Mouse (Mus musculus): Measurements from ENCODE around the gene Nub1. TPM values are rescaled to one million over a fixed set of nuclear protein-coding genes. Genes with fewer than 3 reads are reported as not detected.

The Nub1 gene
- total and polyA plus RNA-seq, 3 experiments, result 28.8 to 58.6 (median 44.7) TPM

DNA sequence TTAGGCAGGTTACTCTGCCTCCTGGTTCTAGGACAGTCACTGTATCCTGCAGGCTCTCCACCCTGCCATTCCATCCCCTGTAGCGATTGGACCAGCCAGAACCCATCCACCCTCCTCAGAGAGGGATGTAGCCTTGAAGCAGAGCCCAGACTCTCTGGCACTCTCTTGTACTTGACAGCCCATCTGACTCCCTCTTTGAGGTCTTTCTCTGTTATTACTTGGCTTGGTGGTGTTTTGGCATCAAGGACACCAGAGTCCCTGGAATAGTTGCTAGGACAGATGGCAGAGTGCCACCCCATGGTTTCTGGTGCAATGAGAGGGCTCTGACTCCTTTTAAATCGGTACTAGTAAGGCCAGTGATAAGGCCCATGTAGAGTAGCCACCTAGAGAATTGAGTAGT is 27.9 kb downstream of the Nub1 start:
- Histone ChIP-seq H3K9me3 (replicated peaks) (no peaks in the 10 kb centered on the region), H3K36me3 (replicated peaks) (peaks cover 30% of the 10 kb centered on the region), H3K4me1 (ENCODE audit: insufficient read depth, low read depth, low read length) (peaks cover 3% of the 10 kb centered on the region; the same call in 1 of the 2 replicates), H3K4me3 (ENCODE audit: low read depth, low read length) (no peak overlapping the region), H3K27me3 (ENCODE audit: insufficient read depth, low read length) (peaks cover 31% of the 10 kb centered on the region)
- DNase-seq (ENCODE audit: low spot score), result no peak
- no peak for TF ChIP-seq GATA1 (IDR thresholded peaks at IDR 0.05; ENCODE audit: borderline replicate concordance, low read length)
- no peak for TF ChIP-seq TAL1 (conservative IDR thresholded peaks at IDR 0.05; ENCODE audit: low read depth, low read length)
- TF ChIP-seq GATA2 (IDR thresholded peaks at IDR 0.05; ENCODE audit: borderline replicate concordance, low read depth, low read length), result no peak
- TF ChIP-seq CTCF (IDR thresholded peaks at IDR 0.05; ENCODE audit: low read depth, low read length), result no peak
- TF ChIP-seq POLR2AphosphoS5 (IDR thresholded peaks at IDR 0.05; ENCODE audit: insufficient replicate concordance, low read depth, low read length), result no peak
- no peak for ATAC-seq (ENCODE audit: extremely low read depth, insufficient number of reproducible peaks, low FRiP score, poor library complexity, severe bottlenecking)

DNA sequence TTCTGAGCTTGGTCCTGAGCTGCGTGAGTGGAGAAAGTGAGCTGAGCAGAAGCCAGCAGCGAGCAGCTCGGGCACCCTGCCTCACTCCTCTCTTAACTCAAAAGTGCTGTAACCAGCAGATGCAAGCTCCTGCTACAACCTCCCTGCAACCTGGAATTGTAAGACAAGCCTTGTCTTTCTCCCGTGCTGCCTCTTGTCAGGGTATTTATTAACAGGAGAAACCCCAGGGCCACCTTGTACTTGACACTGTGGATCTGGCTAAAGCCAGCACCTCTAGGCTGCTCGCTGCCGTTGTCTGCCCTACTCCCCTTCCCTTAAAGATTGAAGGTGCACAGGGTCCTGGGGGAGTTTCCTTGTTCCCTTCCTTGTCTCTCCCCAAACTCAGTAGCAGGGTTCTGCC is 28.7 kb downstream of the Nub1 start:
- TF ChIP-seq CTCF (IDR thresholded peaks at IDR 0.05; ENCODE audit: low read depth, low read length) (no peak), POLR2AphosphoS5 (IDR thresholded peaks at IDR 0.05; ENCODE audit: insufficient replicate concordance, low read depth, low read length) (no peak), TAL1 (conservative IDR thresholded peaks at IDR 0.05; ENCODE audit: low read depth, low read length) (no peak), GATA1 (IDR thresholded peaks at IDR 0.05; ENCODE audit: borderline replicate concordance, low read length) (no peak), GATA2 (IDR thresholded peaks at IDR 0.05; ENCODE audit: borderline replicate concordance, low read depth, low read length) (no peak)
- Histone ChIP-seq H3K9me3 (replicated peaks) (no peaks in the 10 kb centered on the region), H3K36me3 (replicated peaks) (peaks cover 22% of the 10 kb centered on the region), H3K27me3 (ENCODE audit: insufficient read depth, low read length) (peaks cover 36% of the 10 kb centered on the region), H3K4me3 (ENCODE audit: low read depth, low read length) (no peak overlapping the region), H3K4me1 (ENCODE audit: insufficient read depth, low read depth, low read length) (peaks cover 3% of the 10 kb centered on the region; the same call in 1 of the 2 replicates)
- ATAC-seq (ENCODE audit: extremely low read depth, insufficient number of reproducible peaks, low FRiP score, poor library complexity, severe bottlenecking) (no peak), DNase-seq (ENCODE audit: low spot score) (no peak)

DNA sequence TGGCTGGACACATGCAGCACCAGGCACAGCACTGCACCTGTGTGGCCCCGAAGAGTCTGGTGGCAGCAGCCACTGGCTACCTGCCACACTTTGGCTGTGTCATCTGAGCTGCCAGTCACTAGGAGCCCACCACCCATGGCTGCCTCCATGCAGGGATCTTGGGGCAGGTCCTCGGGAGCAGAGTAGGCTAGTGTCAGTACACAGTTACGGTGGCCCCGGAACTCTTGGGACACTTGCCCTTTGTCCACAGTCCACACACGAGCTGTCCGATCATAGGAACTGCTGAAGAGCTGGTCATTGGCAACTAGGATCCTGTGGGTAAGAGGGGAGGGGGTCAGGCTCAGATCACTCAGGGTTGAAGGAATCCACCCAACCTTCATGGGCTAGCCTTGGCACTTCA is 32.7 kb downstream of the Nub1 start:
- ATAC-seq (ENCODE audit: extremely low read depth, insufficient number of reproducible peaks, low FRiP score, poor library complexity, severe bottlenecking), result no peak
- H3K4me3 ChIP-seq (ENCODE audit: low read depth, low read length), result no peak overlapping the region
- no peaks in the 10 kb centered on the region; the same call in 1 of the 2 replicates for H3K4me1 ChIP-seq (ENCODE audit: insufficient read depth, low read depth, low read length)
- TF ChIP-seq CTCF (IDR thresholded peaks at IDR 0.05; ENCODE audit: low read depth, low read length), result no peak
- TF ChIP-seq TAL1 (conservative IDR thresholded peaks at IDR 0.05; ENCODE audit: low read depth, low read length), result no peak
- no peak for TF ChIP-seq GATA2 (IDR thresholded peaks at IDR 0.05; ENCODE audit: borderline replicate concordance, low read depth, low read length)
- no peak for TF ChIP-seq POLR2AphosphoS5 (IDR thresholded peaks at IDR 0.05; ENCODE audit: insufficient replicate concordance, low read depth, low read length)
- TF ChIP-seq GATA1 (IDR thresholded peaks at IDR 0.05; ENCODE audit: borderline replicate concordance, low read length), result no peak
- peaks cover 47% of the 10 kb centered on the region for H3K27me3 ChIP-seq (ENCODE audit: insufficient read depth, low read length)
- no peak for DNase-seq (ENCODE audit: low spot score)
- H3K36me3 ChIP-seq (replicated peaks), result no peaks in the 10 kb centered on the region
- H3K9me3 ChIP-seq (replicated peaks), result no peaks in the 10 kb centered on the region

DNA sequence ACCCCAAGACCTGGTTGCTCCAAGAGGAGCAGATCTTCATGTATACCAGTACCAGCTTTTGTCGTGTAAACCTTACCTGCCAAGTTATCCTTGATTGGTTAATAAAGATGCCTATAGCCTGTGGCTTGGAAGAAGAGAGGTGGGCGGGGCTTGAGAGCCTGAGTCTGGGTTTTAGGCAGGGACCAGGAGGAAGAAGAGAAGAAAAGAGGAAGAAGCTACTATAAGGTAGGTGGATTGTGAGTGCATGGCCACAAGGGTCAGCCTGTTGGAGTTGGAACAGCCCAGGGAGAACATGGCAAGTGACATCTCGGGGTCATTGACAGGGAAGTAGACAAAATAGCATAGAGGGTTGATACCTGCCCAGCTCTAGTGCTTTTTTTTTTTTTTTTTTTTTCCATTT is 34.5 kb downstream of the Nub1 start:
- H3K9me3 ChIP-seq (replicated peaks), result no peaks in the 10 kb centered on the region
- TF ChIP-seq CTCF (IDR thresholded peaks at IDR 0.05; ENCODE audit: low read depth, low read length) (no peak), GATA2 (IDR thresholded peaks at IDR 0.05; ENCODE audit: borderline replicate concordance, low read depth, low read length) (no peak), POLR2AphosphoS5 (IDR thresholded peaks at IDR 0.05; ENCODE audit: insufficient replicate concordance, low read depth, low read length) (no peak), TAL1 (conservative IDR thresholded peaks at IDR 0.05; ENCODE audit: low read depth, low read length) (no peak), GATA1 (IDR thresholded peaks at IDR 0.05; ENCODE audit: borderline replicate concordance, low read length) (no peak)
- no peak overlapping the region for H3K4me3 ChIP-seq (ENCODE audit: low read depth, low read length)
- H3K4me1 ChIP-seq (ENCODE audit: insufficient read depth, low read depth, low read length), result no peaks in the 10 kb centered on the region; the same call in 1 of the 2 replicates
- DNase-seq (ENCODE audit: low spot score) (no peak), ATAC-seq (ENCODE audit: extremely low read depth, insufficient number of reproducible peaks, low FRiP score, poor library complexity, severe bottlenecking) (no peak)
- H3K36me3 ChIP-seq (replicated peaks), result no peaks in the 10 kb centered on the region
- H3K27me3 ChIP-seq (ENCODE audit: insufficient read depth, low read length), result peaks cover 44% of the 10 kb centered on the region

DNA sequence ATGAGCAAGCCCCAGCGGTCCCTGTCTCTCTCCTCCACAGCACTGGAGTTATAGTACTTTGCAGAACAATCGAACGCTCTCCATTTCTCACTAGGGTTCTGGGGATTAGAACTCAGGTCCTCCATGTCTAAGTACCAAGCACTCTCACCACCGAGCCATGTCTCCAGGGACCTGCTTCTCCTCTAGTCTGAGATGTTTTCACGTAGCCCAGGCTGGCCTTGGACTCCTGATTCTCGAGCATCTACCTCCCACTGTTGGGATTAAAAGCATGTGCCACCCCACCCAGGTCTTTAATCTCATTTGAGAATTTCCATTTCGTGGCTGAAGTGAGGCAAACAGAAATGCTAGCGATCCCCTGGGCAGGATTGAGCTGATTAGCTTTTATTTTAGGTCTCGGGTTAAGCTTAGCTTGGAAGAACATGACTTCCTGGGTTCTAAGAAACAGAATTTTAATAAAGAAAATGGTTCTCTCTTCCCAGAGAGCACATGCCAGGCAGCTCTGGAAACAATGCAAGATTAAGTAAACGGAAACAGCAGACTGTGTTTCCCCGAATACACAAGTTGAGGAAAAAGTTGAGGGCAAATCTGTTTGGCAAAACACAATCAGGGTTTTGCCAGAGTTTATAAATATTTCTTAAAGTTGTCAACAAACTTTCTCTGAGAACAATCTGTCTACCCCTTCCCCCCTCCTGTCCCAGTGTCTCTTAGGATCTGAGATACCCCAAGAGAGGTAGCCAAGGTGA is 38.4 kb downstream of the Nub1 start:
- Histone ChIP-seq H3K4me1 (ENCODE audit: insufficient read depth, low read depth, low read length) (0 out of 2 replicates have a peak, but pooled peaks cover 4% of the 10 kb centered on the region), H3K36me3 (replicated peaks) (no peaks in the 10 kb centered on the region), H3K9me3 (replicated peaks) (no peaks in the 10 kb centered on the region), H3K4me3 (ENCODE audit: low read depth, low read length) (no peak overlapping the region), H3K27me3 (ENCODE audit: insufficient read depth, low read length) (peaks cover 43% of the 10 kb centered on the region)
- ATAC-seq (ENCODE audit: extremely low read depth, insufficient number of reproducible peaks, low FRiP score, poor library complexity, severe bottlenecking) (no peak), DNase-seq (ENCODE audit: low spot score) (no peak)
- TF ChIP-seq POLR2AphosphoS5 (IDR thresholded peaks at IDR 0.05; ENCODE audit: insufficient replicate concordance, low read depth, low read length), result no peak
- TF ChIP-seq GATA2 (IDR thresholded peaks at IDR 0.05; ENCODE audit: borderline replicate concordance, low read depth, low read length), result no peak
- TF ChIP-seq CTCF (IDR thresholded peaks at IDR 0.05; ENCODE audit: low read depth, low read length), result no peak
- no peak for TF ChIP-seq GATA1 (IDR thresholded peaks at IDR 0.05; ENCODE audit: borderline replicate concordance, low read length)
- TF ChIP-seq TAL1 (conservative IDR thresholded peaks at IDR 0.05; ENCODE audit: low read depth, low read length), result no peak

DNA sequence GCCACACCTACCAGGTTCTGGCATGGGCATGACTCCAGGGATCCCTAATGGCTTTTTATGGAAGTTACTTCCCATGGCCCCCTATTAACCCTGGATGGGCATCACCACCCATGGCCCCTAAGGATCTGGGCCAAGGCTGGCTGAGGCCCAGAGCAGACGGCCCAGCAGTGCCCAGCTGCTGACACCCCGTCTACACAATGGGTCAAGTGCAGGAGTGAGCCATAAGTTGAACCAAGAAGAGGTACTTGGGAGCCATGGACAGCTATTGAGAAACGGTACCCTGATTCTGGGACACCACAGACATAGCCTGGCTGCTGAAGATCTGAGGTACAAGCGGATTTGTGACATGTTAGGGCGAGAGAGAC is 38.9 kb downstream of the Nub1 start:
- ATAC-seq (ENCODE audit: extremely low read depth, insufficient number of reproducible peaks, low FRiP score, poor library complexity, severe bottlenecking) (no peak), DNase-seq (ENCODE audit: low spot score) (no peak)
- H3K9me3 ChIP-seq (replicated peaks), result no peaks in the 10 kb centered on the region
- 0 out of 2 replicates have a peak, but pooled peaks cover 4% of the 10 kb centered on the region for H3K4me1 ChIP-seq (ENCODE audit: insufficient read depth, low read depth, low read length)
- no peaks in the 10 kb centered on the region for H3K36me3 ChIP-seq (replicated peaks)
- H3K27me3 ChIP-seq (ENCODE audit: insufficient read depth, low read length), result peaks cover 40% of the 10 kb centered on the region
- no peak overlapping the region for H3K4me3 ChIP-seq (ENCODE audit: low read depth, low read length)
- TF ChIP-seq TAL1 (conservative IDR thresholded peaks at IDR 0.05; ENCODE audit: low read depth, low read length) (no peak), POLR2AphosphoS5 (IDR thresholded peaks at IDR 0.05; ENCODE audit: insufficient replicate concordance, low read depth, low read length) (no peak), GATA2 (IDR thresholded peaks at IDR 0.05; ENCODE audit: borderline replicate concordance, low read depth, low read length) (no peak), CTCF (IDR thresholded peaks at IDR 0.05; ENCODE audit: low read depth, low read length) (no peak), GATA1 (IDR thresholded peaks at IDR 0.05; ENCODE audit: borderline replicate concordance, low read length) (no peak)

Measured in G1E (cell line).